Comparison of ENCODE assay signal across 7 mouse cellular contexts in the genomic region with DNA sequence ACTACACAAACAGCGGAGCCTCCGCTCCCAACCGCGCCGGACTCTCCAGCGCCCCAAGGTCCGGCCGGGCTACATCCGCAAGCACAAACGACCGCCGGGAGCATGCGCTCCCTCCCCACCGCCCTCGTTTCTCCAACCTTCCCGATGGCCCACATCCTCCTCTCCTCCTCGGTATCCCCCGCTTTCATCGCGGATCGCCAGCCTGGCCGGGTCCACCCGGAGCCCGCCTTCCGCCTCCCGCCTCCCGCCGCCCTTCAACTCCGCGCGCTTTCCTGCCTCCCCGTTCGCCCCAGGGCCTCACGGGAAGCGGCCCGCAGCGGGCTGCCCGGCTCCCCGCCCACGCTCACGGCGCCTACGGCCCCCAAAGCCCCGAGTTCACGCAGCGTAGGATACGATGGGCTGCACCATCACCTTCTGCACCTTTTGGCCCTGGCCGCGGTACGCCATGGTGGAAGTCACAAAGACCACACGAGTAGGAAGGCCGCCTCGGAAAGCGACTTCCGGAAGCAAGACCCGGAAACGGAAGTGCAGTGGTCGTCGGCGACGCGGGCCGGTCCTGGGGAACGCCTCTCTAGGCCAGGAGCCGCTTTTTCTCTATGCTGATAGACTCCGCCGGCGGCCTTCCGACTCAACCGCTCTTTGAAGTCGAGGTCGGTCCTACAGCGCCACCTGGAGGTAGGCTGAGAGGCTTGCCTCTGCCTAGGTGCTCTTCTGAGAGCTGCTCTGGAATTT. TPM values are rescaled to one million over a fixed set of nuclear protein-coding genes. Genes with fewer than 3 reads are reported as not detected.
DNase-seq lines count a peak whose midpoint lies in the region; ATAC-seq lines count a peak whose summit lies in the region.

A gene (minus strand): TSS at position 521 of the 732 bp plus-strand sequence.

- peak within 1 kb of the TSS; percentile 34 for H3K4me2 ChIP-seq in embryonic facial prominence, embryonic 11.5 days (ENCODE audit: low read depth, low read length)
- peak within 1 kb of the TSS; percentile 76 for H3K4me2 ChIP-seq in midbrain, embryonic 13.5 days (replicated peaks)

- H3K9me3 ChIP-seq in embryonic facial prominence, embryonic 11.5 days (replicated peaks; ENCODE audit: control insufficient read depth, low read length), result no peaks in the 10 kb centered on the region
- H3K9me3 ChIP-seq in limb, embryonic 10.5 days (replicated peaks), result no peaks in the 10 kb centered on the region
- no peaks in the 10 kb centered on the region for H3K9me3 ChIP-seq in midbrain, embryonic 13.5 days

- peaks cover 10% of the 10 kb centered on the region for H3K36me3 ChIP-seq in embryonic facial prominence, embryonic 11.5 days (replicated peaks; ENCODE audit: control insufficient read depth, insufficient read depth, low read depth, low read length)
- peaks cover 52% of the 10 kb centered on the region for H3K36me3 ChIP-seq in limb, embryonic 10.5 days
- peaks cover 36% of the 10 kb centered on the region for H3K36me3 ChIP-seq in midbrain, embryonic 13.5 days

- peak within 1 kb of the TSS; percentile 85 for H3K27ac ChIP-seq in embryonic facial prominence, embryonic 11.5 days (replicated peaks; ENCODE audit: low read depth, low read length)
- H3K27ac ChIP-seq in limb, embryonic 10.5 days, result peak within 1 kb of the TSS; percentile 100
- H3K27ac ChIP-seq in midbrain, embryonic 13.5 days, result peak within 1 kb of the TSS; percentile 93

- DNase-seq in adrenal gland, postnatal 14 days, result peak; percentile 99
- peak; percentile 100 for DNase-seq in embryonic facial prominence, embryonic 11.5 days (ENCODE audit: low spot score)
- peak; percentile 93 for DNase-seq in kidney, adult 11 months
- peak; percentile 99 for DNase-seq in limb, embryonic 10.5 days (ENCODE audit: low spot score)
- peak; percentile 89 for DNase-seq in spleen, adult 12 weeks (ENCODE audit: low spot score)

- H3K9ac ChIP-seq in embryonic facial prominence, embryonic 11.5 days (replicated peaks; ENCODE audit: low read length), result peak within 1 kb of the TSS; percentile 99
- H3K9ac ChIP-seq in midbrain, embryonic 13.5 days (replicated peaks), result peak within 1 kb of the TSS; percentile 94

- ATAC-seq in embryonic facial prominence, embryonic 11.5 days (replicated peaks; ENCODE audit: insufficient number of reproducible peaks, low FRiP score, low TSS enrichment, low read depth), result peak; percentile 98
- peak; percentile 96 for ATAC-seq in granulocyte monocyte progenitor cell, adult 5-6 weeks (replicated peaks; ENCODE audit: poor library complexity, severe bottlenecking)
- ATAC-seq in midbrain, embryonic 13.5 days, result peak; percentile 98

- H3K27me3 ChIP-seq in embryonic facial prominence, embryonic 11.5 days (ENCODE audit: control insufficient read depth, insufficient read depth, low read length), result no peaks in the 10 kb centered on the region
- no peaks in the 10 kb centered on the region for H3K27me3 ChIP-seq in limb, embryonic 10.5 days (ENCODE audit: low read depth, poor library complexity, severe bottlenecking)
- no peaks in the 10 kb centered on the region for H3K27me3 ChIP-seq in midbrain, embryonic 13.5 days

- no peaks in the 10 kb centered on the region for H3K4me1 ChIP-seq in embryonic facial prominence, embryonic 11.5 days (ENCODE audit: control insufficient read depth, insufficient read depth, low read length)
- peaks cover 6% of the 10 kb centered on the region; the same call in 1 of the 2 replicates for H3K4me1 ChIP-seq in limb, embryonic 10.5 days
- H3K4me1 ChIP-seq in midbrain, embryonic 13.5 days (replicated peaks), result peaks cover 16% of the 10 kb centered on the region

- WGBS in embryonic facial prominence, embryonic 11.5 days, result under 1% methylated on average over 73 of the region's 73 CpGs
- under 1% methylated on average over 73 of the region's 73 CpGs for WGBS in limb, embryonic 10.5 days
- WGBS in midbrain, embryonic 13.5 days, result under 1% methylated on average over 73 of the region's 73 CpGs

- peak within 1 kb of the TSS; percentile 82 for H3K4me3 ChIP-seq in embryonic facial prominence, embryonic 11.5 days (ENCODE audit: low read depth, low read length)
- peak within 1 kb of the TSS; percentile 96 for H3K4me3 ChIP-seq in limb, embryonic 10.5 days
- peak within 1 kb of the TSS; percentile 93 for H3K4me3 ChIP-seq in midbrain, embryonic 13.5 days (replicated peaks)

RNA-seq across cellular contexts. Expression of the gene that starts here (rescaled TPM):
- 119 and 128 TPM in 2 replicates for total RNA-seq in adrenal gland, postnatal 14 days (2021)
- 807 and 840 TPM in 2 replicates for polyA plus RNA-seq in embryonic facial prominence, embryonic 11.5 days (2014; fragmentation: Nextera tagmentation; extraction: Ambion mirVana)
- 594 and 635 TPM in 2 replicates for total RNA-seq in granulocyte monocyte progenitor cell, adult 5-6 weeks (2014; fragmentation: Nextera tagmentation)
- 399 and 577 TPM in 2 replicates for total RNA-seq in granulocyte monocyte progenitor cell, adult 5-6 weeks (2017)
- 928 and 985 TPM in 2 replicates for polyA plus RNA-seq in limb, embryonic 10.5 days (2016; fragmentation: Nextera tagmentation; extraction: Ambion mirVana)
- 700 and 723 TPM in 2 replicates for polyA plus RNA-seq in midbrain, embryonic 13.5 days (2015; fragmentation: Nextera tagmentation; extraction: Ambion mirVana)

Comparison
In these comparisons a context has a peak if more than half of its experiments do, and no peak if none do; other contexts are left out.
1. Peak in every context shown above with its lines: DNase-seq, ATAC-seq, H3K4me3 ChIP-seq and H3K27ac ChIP-seq.